Mouse (Mus musculus) liver, embryonic 14.5 days (tissue): ENCODE data around the gene Tspan11. TPM values are rescaled to one million over a fixed set of nuclear protein-coding genes. Genes with fewer than 3 reads are reported as not detected.

ENCODE experiments used
- ATAC-seq: fragments of 200-750 bp; cut with Nextera tagmentation; 2 replicates; pipeline ENCODE4 v1.8.0; 2017; ENCODE audit warnings: moderate number of reproducible peaks, mild to moderate bottlenecking, moderate library complexity; ENCODE audit not compliant: insufficient read depth
- DNase-seq, 3 experiments: peaks; one replicate each; pipeline ENCODE4 v3.0.0-alpha.2; 2012 to 2013; ENCODE audit warnings: low read depth in 3 of 3, low spot score in 3 of 3
- H3K27ac ChIP-seq: fragments of 300-500 bp; sonication (generic); 2 replicates; pipeline ENCODE4 v1.5.1; 2014; ENCODE audit warnings: moderate library complexity, mild to moderate bottlenecking, control low read depth, inconsistent platforms
- H3K27me3 ChIP-seq: fragments of 300-500 bp; sonication (generic); 2 replicates; pipeline ENCODE4 v1.6.1; 2014; ENCODE audit warnings: mild to moderate bottlenecking, low read length, moderate library complexity; ENCODE audit not compliant: control insufficient read depth, insufficient read depth
- H3K36me3 ChIP-seq: fragments of 300-500 bp; sonication (generic); replicated peaks from 2 replicates; pipeline ENCODE4 v1.6.1; 2014; ENCODE audit warnings: low read depth; ENCODE audit not compliant: control insufficient read depth, insufficient read depth
- H3K4me1 ChIP-seq, 2 experiments: fragments of 200-500 bp in 1 of 2; fragments of 300-500 bp in 1 of 2; sonication (generic) in 1 of 2; replicated peaks; 2 replicates each; pipeline ENCODE4 v1.6.1; 2012 to 2014; ENCODE audit warnings: antibody characterized with exemption in 1 of 2, inconsistent platforms in 1 of 2, low read length in 1 of 2; ENCODE audit not compliant: control insufficient read depth in 2 of 2, insufficient read depth in 2 of 2
- H3K4me2 ChIP-seq: fragments of 300-500 bp; sonication (generic); 2 replicates; pipeline ENCODE4 v1.6.1; 2014; ENCODE audit warnings: low read depth, mild to moderate bottlenecking, control low read depth, moderate library complexity
- H3K4me3 ChIP-seq, 2 experiments: fragments of 200-500 bp in 1 of 2; fragments of 300-500 bp in 1 of 2; sonication (generic) in 1 of 2; 2 replicates each; pipeline ENCODE4 v1.5.1; 2012 to 2014; ENCODE audit warnings: low read depth in 2 of 2, low read length in 2 of 2, mild to moderate bottlenecking in 2 of 2, control low read depth in 1 of 2, inconsistent platforms in 1 of 2, moderate library complexity in 1 of 2; ENCODE audit not compliant: insufficient read depth in 1 of 2
- H3K9ac ChIP-seq: fragments of 300-500 bp; sonication (generic); replicated peaks from 2 replicates; pipeline ENCODE4 v1.6.1; 2014; ENCODE audit warnings: mild to moderate bottlenecking, control low read depth, moderate library complexity
- H3K9me3 ChIP-seq: fragments of 300-500 bp; sonication (generic); 2 replicates; pipeline ENCODE4 v1.6.1; 2016; ENCODE audit warnings: low read length, mixed read lengths; ENCODE audit not compliant: control insufficient read depth
- CTCF ChIP-seq: IDR thresholded peaks from 2 replicates; pipeline ENCODE4 v1.5.1; 2016; ENCODE audit warnings: antibody characterized with exemption, low read depth, control low read depth
- EP300 ChIP-seq: IDR thresholded peaks from 2 replicates; pipeline ENCODE4 v1.6.1; 2016; ENCODE audit warnings: antibody characterized with exemption, low read depth
- WGBS: fragments of 180-500 bp; shearing (Covaris S2); extraction: QIAGEN DNeasy Blood & Tissue Kit; methylation state at CpG from one replicate; pipeline ENCODE4 v1.1.7; 2014; ENCODE audit not compliant: insufficient replicate concordance; 5-methylcytosine and 5-hydroxymethylcytosine counted together
- polyA plus RNA-seq, 2 experiments: library from polyadenylated mRNA; depleted of rRNA in 1 of 2; stranded (reverse) in 1 of 2; unstranded in 1 of 2; fragments of >200 nt; fragmentation: Nextera tagmentation in 1 of 2; extraction: Ambion mirVana in 1 of 2; gene quantifications; 2 replicates each; pipeline versions ENCODE4 v1.2.1 to v1.2.3; 2012 to 2014

Tspan11 gene
- polyA plus RNA-seq, 2 experiments: 0.07 to 0.23 TPM

GRCm38 (mm10) chr6:127923296-127923695 is 35.9 kb downstream of the Tspan11 start:
- TF ChIP-seq CTCF: no peak
- no peak for TF ChIP-seq EP300
- Histone ChIP-seq H3K27ac (no peak overlapping the region), H3K4me2 (no peak overlapping the region), H3K4me3 (no peak overlapping the region), H3K36me3 (no peaks in the 10 kb centered on the region), H3K4me1 (no peaks in the 10 kb centered on the region), H3K9ac (no peak overlapping the region), H3K9me3 (no peaks in the 10 kb centered on the region), H3K27me3 (no peaks in the 10 kb centered on the region)
- 54% methylated on average over 9 of the region's 9 CpGs for WGBS
- no peak for ATAC-seq
- DNase-seq: no peak

GRCm38 (mm10) chr6:127924750-127925149 is 37.4 kb downstream of the Tspan11 start:
- no peak overlapping the region for H3K27ac ChIP-seq
- 46% methylated on average over 6 of the region's 6 CpGs for WGBS
- H3K4me1 ChIP-seq: no peaks in the 10 kb centered on the region
- H3K4me3 ChIP-seq: no peak overlapping the region
- no peaks in the 10 kb centered on the region for H3K9me3 ChIP-seq
- no peak overlapping the region for H3K9ac ChIP-seq
- H3K27me3 ChIP-seq: no peaks in the 10 kb centered on the region
- DNase-seq (no peak), ATAC-seq (no peak)
- no peaks in the 10 kb centered on the region for H3K36me3 ChIP-seq
- no peak for TF ChIP-seq EP300
- no peak overlapping the region for H3K4me2 ChIP-seq

- Histone ChIP-seq H3K9me3 (no peaks in the 10 kb centered on the region), H3K4me1 (no peaks in the 10 kb centered on the region), H3K27me3 (no peaks in the 10 kb centered on the region), H3K9ac (no peak overlapping the region), H3K4me2 (no peak overlapping the region), H3K4me3 (no peak overlapping the region), H3K27ac (no peak overlapping the region), H3K36me3 (no peaks in the 10 kb centered on the region)
- ATAC-seq (no peak), DNase-seq (no peak)
- 42% methylated on average over 9 of the region's 9 CpGs for WGBS
- no peak for TF ChIP-seq EP300
- no peak for TF ChIP-seq CTCF
These were observed 38.5 kb downstream of the Tspan11 start for GRCm38 (mm10) chr6:127925915-127926314.

GRCm38 (mm10) chr6:127928682-127929081 is 41.3 kb downstream of the Tspan11 start:
- H3K4me3 ChIP-seq: no peak overlapping the region
- H3K36me3 ChIP-seq: no peaks in the 10 kb centered on the region
- no peak overlapping the region for H3K27ac ChIP-seq
- no peak overlapping the region for H3K4me2 ChIP-seq
- TF ChIP-seq EP300: no peak
- no peak for TF ChIP-seq CTCF
- ATAC-seq (no peak), DNase-seq (no peak)
- H3K9ac ChIP-seq: no peak overlapping the region
- WGBS: 67% methylated on average over 5 of the region's 5 CpGs
- H3K27me3 ChIP-seq: no peaks in the 10 kb centered on the region
- H3K9me3 ChIP-seq: no peaks in the 10 kb centered on the region
- H3K4me1 ChIP-seq: no peaks in the 10 kb centered on the region

GRCm38 (mm10) chr6:127932697-127933096 is 45.3 kb downstream of the Tspan11 start:
- ATAC-seq (no peak), DNase-seq (no peak)
- 48% methylated on average over 5 of the region's 5 CpGs for WGBS
- TF ChIP-seq EP300: no peak
- no peak for TF ChIP-seq CTCF
- Histone ChIP-seq H3K4me2 (no peak overlapping the region), H3K9me3 (no peaks in the 10 kb centered on the region), H3K27me3 (no peaks in the 10 kb centered on the region), H3K4me1 (no peaks in the 10 kb centered on the region), H3K36me3 (no peaks in the 10 kb centered on the region), H3K9ac (no peak overlapping the region), H3K27ac (no peak overlapping the region), H3K4me3 (no peak overlapping the region)

- Histone ChIP-seq H3K27me3 (no peaks in the 10 kb centered on the region), H3K9me3 (no peaks in the 10 kb centered on the region), H3K4me3 (no peak overlapping the region), H3K27ac (no peak overlapping the region), H3K9ac (no peak overlapping the region), H3K4me1 (no peaks in the 10 kb centered on the region), H3K4me2 (no peak overlapping the region), H3K36me3 (no peaks in the 10 kb centered on the region)
- no peak for DNase-seq
- TF ChIP-seq CTCF: no peak
- TF ChIP-seq EP300: no peak
- no peak for ATAC-seq
- 68% methylated on average over 5 of the region's 5 CpGs for WGBS
These were observed 46.5 kb downstream of the Tspan11 start for GRCm38 (mm10) chr6:127933841-127934240.
